Mouse (Mus musculus) small intestine, adult 2 months (tissue): ENCODE data around the gene Igll1. TPM values are rescaled to one million over a fixed set of nuclear protein-coding genes. Genes with fewer than 3 reads are reported as not detected.
"Not testable (repeated sequence)": the region's sequence is repeated elsewhere in the genome, so short reads cannot be mapped to it uniquely, and the experiment has no call there.

Experiments
- H3K27ac ChIP-seq: fragments of 200-500 bp; 2 replicates; pipeline ENCODE4 v1.5.1; 2012; ENCODE audit warnings: low read depth, low read length, control low read depth, inconsistent platforms; ENCODE audit not compliant: insufficient read depth
- H3K27me3 ChIP-seq: fragments of 200-500 bp; 2 replicates; pipeline ENCODE4 v1.6.1; 2012; ENCODE audit warnings: mild to moderate bottlenecking, moderate library complexity, low read length, inconsistent platforms; ENCODE audit not compliant: control insufficient read depth, insufficient read depth
- H3K36me3 ChIP-seq: fragments of 200-500 bp; 2 replicates; pipeline ENCODE4 v1.6.1; 2012; ENCODE audit warnings: mild to moderate bottlenecking, low read length, control low read depth, inconsistent platforms; ENCODE audit not compliant: control insufficient read depth, insufficient read depth
- H3K4me1 ChIP-seq: fragments of 200-500 bp; 2 replicates; pipeline ENCODE4 v1.6.1; 2012; ENCODE audit warnings: low read length, inconsistent platforms, mixed read lengths; ENCODE audit not compliant: control insufficient read depth, insufficient read depth, insufficient read length
- H3K4me3 ChIP-seq: fragments of 200-500 bp; 2 replicates; pipeline ENCODE4 v1.5.1; 2012; ENCODE audit warnings: low read depth, mild to moderate bottlenecking, control low read depth, inconsistent platforms, low read length, moderate library complexity
- CTCF ChIP-seq: fragments of 200-500 bp; IDR thresholded peaks from 2 replicates; pipeline ENCODE4 v1.5.1; 2012; ENCODE audit warnings: low read depth, mild to moderate bottlenecking, control low read depth, inconsistent platforms, low read length, moderate library complexity, mixed read lengths; ENCODE audit not compliant: insufficient replicate concordance, insufficient read length; ENCODE audit errors: extremely low read depth
- POLR2A ChIP-seq: fragments of 200-500 bp; IDR thresholded peaks from 2 replicates; pipeline ENCODE4 v1.6.1; 2012; ENCODE audit warnings: low read depth, mild to moderate bottlenecking, control low read depth, inconsistent platforms, low read length, moderate library complexity
- WGBS: fragments of 180-500 bp; shearing (Covaris S2); methylation state at CpG from one replicate; pipeline ENCODE4 v1.1.7; 2018; 5-methylcytosine and 5-hydroxymethylcytosine counted together
- polyA plus RNA-seq: library from polyadenylated mRNA; depleted of rRNA; stranded (reverse); fragments of >200 nt; gene quantifications from 2 replicates; pipeline ENCODE4 v1.2.3, GENCODE M21; 2012

The Igll1 gene
- polyA plus RNA-seq, 1 experiment: not detected

GRCm38 (mm10) chr16:16865696-16866561 is 2.1 kb upstream of the Igll1 start:
- no peak overlapping the region for H3K4me3 ChIP-seq
- no peaks in the 10 kb centered on the region for H3K27me3 ChIP-seq
- no peak for TF ChIP-seq CTCF
- no peak overlapping the region for H3K27ac ChIP-seq
- H3K4me1 ChIP-seq: no peaks in the 10 kb centered on the region
- H3K36me3 ChIP-seq: no peaks in the 10 kb centered on the region
- WGBS: 42% methylated on average over 5 of the region's 5 CpGs

GRCm38 (mm10) chr16:16865217-16865616 is 1.4 kb upstream of the Igll1 start:
- Histone ChIP-seq H3K27me3 (no peaks in the 10 kb centered on the region), H3K36me3 (no peaks in the 10 kb centered on the region), H3K4me1 (no peaks in the 10 kb centered on the region), H3K4me3 (no peak overlapping the region), H3K27ac (no peak overlapping the region)
- TF ChIP-seq CTCF: no peak
- TF ChIP-seq POLR2A: no peak

GRCm38 (mm10) chr16:16862288-16862687 is 1.5 kb downstream of the Igll1 start:
- Histone ChIP-seq H3K36me3 (no peaks in the 10 kb centered on the region), H3K4me3 (no peak overlapping the region), H3K27ac (no peak overlapping the region), H3K4me1 (no peaks in the 10 kb centered on the region), H3K27me3 (no peaks in the 10 kb centered on the region)
- no peak for TF ChIP-seq POLR2A
- no peak for TF ChIP-seq CTCF
- WGBS: 59% methylated on average over 3 of the region's 3 CpGs

GRCm38 (mm10) chr16:16856731-16857476 is 6.9 kb downstream of the Igll1 start:
- H3K36me3 ChIP-seq: no peaks in the 10 kb centered on the region
- H3K4me3 ChIP-seq: no peak overlapping the region
- TF ChIP-seq CTCF (no peak), POLR2A (no peak)
- no peaks in the 10 kb centered on the region for H3K27me3 ChIP-seq
- no peak overlapping the region for H3K27ac ChIP-seq
- H3K4me1 ChIP-seq: no peaks in the 10 kb centered on the region
- 64% methylated on average over 13 of the region's 13 CpGs for WGBS

GRCm38 (mm10) chr16:16856054-16856453 is 7.7 kb downstream of the Igll1 start:
- not testable (repeated sequence) for H3K36me3 ChIP-seq, H3K4me1 ChIP-seq, H3K27ac ChIP-seq, H3K27me3 ChIP-seq, H3K4me3 ChIP-seq
- WGBS: 79% methylated on average over 9 of the region's 9 CpGs

GRCm38 (mm10) chr16:16855541-16855940 is 8.2 kb downstream of the Igll1 start:
- Histone ChIP-seq H3K27me3 (no peaks in the 10 kb centered on the region), H3K4me3 (no peak overlapping the region), H3K36me3 (no peaks in the 10 kb centered on the region), H3K27ac (no peak overlapping the region), H3K4me1 (no peaks in the 10 kb centered on the region)
- TF ChIP-seq CTCF (no peak), POLR2A (no peak)
- WGBS: 96% methylated on average over 1 of the region's 1 CpGs

- H3K4me1 ChIP-seq: no peaks in the 10 kb centered on the region
- TF ChIP-seq POLR2A (no peak), CTCF (peak; percentile 36; the same call in 1 of the 2 replicates)
- H3K36me3 ChIP-seq: no peaks in the 10 kb centered on the region
- no peak overlapping the region for H3K27ac ChIP-seq
- 15% methylated on average over 6 of the region's 6 CpGs for WGBS
- H3K27me3 ChIP-seq: no peaks in the 10 kb centered on the region
- H3K4me3 ChIP-seq: no peak overlapping the region
These were observed 8.9 kb downstream of the Igll1 start for GRCm38 (mm10) chr16:16854836-16855235.
